Mouse (Mus musculus): Measurements from ENCODE around the gene Hkdc1.

GRCm38 (mm10) chr10:62334686-62335422 lies 87.4 kb downstream of the Hkdc1 start:
- TF ChIP-seq CTCF (IDR thresholded peaks at IDR 0.05; ENCODE audit: low read depth, low read length) (no peak), POLR2AphosphoS5 (IDR thresholded peaks at IDR 0.05; ENCODE audit: insufficient replicate concordance, low read depth, low read length) (no peak), TAL1 (conservative IDR thresholded peaks at IDR 0.05; ENCODE audit: low read depth, low read length) (no peak), GATA1 (IDR thresholded peaks at IDR 0.05; ENCODE audit: borderline replicate concordance, low read length) (no peak)
